Mouse (Mus musculus): Measurements from ENCODE around the gene Pcdh15. TPM values are rescaled to one million over a fixed set of nuclear protein-coding genes. Genes with fewer than 3 reads are reported as not detected.

Pcdh15 gene
- polyA plus RNA-seq, 1 experiment from 2014 or later = 0.62 TPM

DNA sequence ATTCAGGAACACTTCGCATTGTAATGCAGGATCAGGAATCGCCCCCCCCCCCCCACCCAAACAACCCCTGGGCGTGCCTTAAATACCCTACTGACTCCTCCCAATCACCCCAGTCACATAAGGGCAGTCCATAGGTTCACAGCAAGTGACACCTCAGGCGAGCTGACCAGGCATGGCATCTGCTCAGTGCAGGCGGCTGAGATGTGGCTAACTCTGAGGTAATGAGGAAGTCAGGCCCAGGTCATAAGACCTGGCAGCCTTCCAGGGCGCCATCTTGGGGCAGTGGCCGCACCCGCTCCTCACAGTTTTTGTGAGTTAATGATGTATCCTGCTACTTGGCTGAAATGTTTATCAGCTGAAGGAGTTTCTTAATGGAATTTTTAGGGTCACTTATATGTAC, 713.2 kb downstream of the Pcdh15 start:
- H3K4me1 ChIP-seq (ENCODE audit: control insufficient read depth, insufficient read depth, low read length) = no peaks in the 10 kb centered on the region
- no peak overlapping the region for H3K4me2 ChIP-seq (replicated peaks; ENCODE audit: low read depth, low read length)
- no peaks in the 10 kb centered on the region for H3K9me3 ChIP-seq (ENCODE audit: control insufficient read depth, low read length)
- no peak overlapping the region for H3K4me3 ChIP-seq (ENCODE audit: low read length)
- H3K27ac ChIP-seq (ENCODE audit: low read depth, low read length) = no peak overlapping the region
- WGBS = 80% methylated on average over 8 of the region's 8 CpGs
- H3K27me3 ChIP-seq (ENCODE audit: control insufficient read depth, insufficient read depth, low read length) = no peaks in the 10 kb centered on the region
- ATAC-seq (ENCODE audit: low FRiP score, low TSS enrichment) = no peak
- no peak overlapping the region for H3K9ac ChIP-seq (ENCODE audit: low read depth, low read length)
- no peaks in the 10 kb centered on the region for H3K36me3 ChIP-seq (ENCODE audit: control insufficient read depth, insufficient read depth, low read length)

DNA sequence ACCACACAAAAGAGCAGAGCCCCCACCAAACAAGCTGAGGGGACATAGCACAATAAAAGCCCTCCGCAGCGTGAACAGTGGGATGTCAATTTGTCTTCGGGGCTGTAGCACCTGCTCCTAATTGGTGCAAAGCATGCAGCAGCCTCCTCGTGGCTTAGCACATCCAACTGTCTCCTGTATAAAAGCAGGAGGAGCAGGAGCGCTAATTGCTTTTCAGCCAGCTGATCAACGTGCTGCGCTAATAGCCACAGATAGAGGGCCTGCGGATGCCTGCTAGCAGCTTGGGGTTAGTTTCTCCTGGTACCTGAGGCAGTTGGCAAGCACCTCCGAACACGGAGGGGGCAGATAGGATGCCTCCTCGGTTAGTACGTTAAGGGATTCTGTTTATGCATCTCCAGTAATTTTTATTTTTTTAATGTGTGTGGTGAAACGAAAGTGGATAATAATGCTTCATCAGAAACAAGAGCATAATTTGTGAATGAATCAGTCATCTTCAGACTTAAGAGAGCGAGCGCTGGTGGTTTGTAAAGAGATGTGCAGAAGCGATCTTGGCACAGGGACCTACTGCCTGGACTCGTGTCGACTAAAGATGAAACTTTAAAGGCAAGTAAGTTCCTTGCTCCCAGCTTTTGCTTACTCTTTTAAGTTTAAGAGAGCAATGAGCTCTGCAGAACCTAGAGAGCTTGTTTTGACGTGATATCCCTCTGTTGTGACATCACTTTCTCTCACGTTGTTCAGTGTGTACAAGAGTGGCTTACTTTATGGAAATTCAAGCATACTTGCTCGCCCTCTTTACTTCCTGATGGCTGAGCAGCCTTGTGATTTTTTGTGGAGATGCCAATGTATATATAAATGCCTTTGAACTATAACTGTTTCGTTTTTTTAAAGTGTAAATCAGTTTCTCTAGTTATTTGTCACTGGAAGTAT, 722.8 kb downstream of the Pcdh15 start:
- Histone ChIP-seq H3K27me3 (ENCODE audit: control insufficient read depth, insufficient read depth, low read length) (no peaks in the 10 kb centered on the region; the same call in 1 of the 2 replicates), H3K9me3 (ENCODE audit: control insufficient read depth, low read length) (no peaks in the 10 kb centered on the region), H3K4me3 (ENCODE audit: low read length) (no peak overlapping the region), H3K4me1 (ENCODE audit: control insufficient read depth, insufficient read depth, low read length) (no peaks in the 10 kb centered on the region), H3K36me3 (ENCODE audit: control insufficient read depth, insufficient read depth, low read length) (no peaks in the 10 kb centered on the region), H3K27ac (ENCODE audit: low read depth, low read length) (no peak overlapping the region), H3K4me2 (replicated peaks; ENCODE audit: low read depth, low read length) (no peak overlapping the region), H3K9ac (ENCODE audit: low read depth, low read length) (no peak overlapping the region)
- no peak for ATAC-seq (ENCODE audit: low FRiP score, low TSS enrichment)
- 42% methylated on average over 22 of the region's 22 CpGs for WGBS

DNA sequence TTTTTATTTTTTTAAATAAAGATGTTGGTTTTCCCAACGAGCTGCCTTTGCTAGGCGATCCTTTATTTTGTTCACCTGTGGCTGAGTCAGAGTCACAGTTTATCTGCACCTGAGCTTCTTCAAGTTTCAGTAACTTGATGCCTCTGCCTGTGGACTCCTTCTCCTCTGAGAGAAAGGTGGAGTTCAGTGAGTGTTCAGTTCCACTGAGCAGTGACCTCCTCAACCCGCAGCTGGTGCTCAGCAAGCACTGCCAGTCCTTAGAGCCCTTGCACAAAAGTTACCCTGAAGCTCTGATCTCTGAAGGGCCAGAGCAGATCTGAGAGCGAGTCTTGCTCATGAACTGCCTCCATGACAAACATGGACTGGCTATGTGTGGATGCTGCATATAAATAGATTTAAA, 724.1 kb downstream of the Pcdh15 start:
- ATAC-seq (ENCODE audit: low FRiP score, low TSS enrichment) = peak; percentile 66; the same call in 1 of the 2 replicates
- H3K9me3 ChIP-seq (ENCODE audit: control insufficient read depth, low read length) = no peaks in the 10 kb centered on the region
- 46% methylated on average over 4 of the region's 4 CpGs for WGBS

DNA sequence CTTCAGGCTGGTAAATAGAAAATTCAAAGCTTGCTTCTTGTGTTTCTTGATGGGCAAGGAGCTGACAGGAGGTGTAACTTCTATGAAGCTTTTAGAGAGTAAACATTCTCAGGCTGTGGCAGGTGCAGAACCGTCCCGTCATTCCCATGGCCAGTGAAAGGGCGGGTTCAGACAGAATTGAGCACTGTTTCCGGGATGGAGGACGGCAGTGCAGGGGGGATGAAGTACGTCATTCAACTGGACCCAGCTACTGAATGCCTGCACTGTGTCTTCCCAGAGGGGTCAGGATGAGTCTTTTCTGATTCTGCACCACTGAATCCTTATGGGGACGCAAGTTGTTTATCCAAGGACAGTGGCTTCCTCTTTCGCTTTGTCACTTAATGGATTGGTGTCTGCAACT, 727.2 kb downstream of the Pcdh15 start:
- Histone ChIP-seq H3K9me3 (ENCODE audit: control insufficient read depth, low read length) (no peaks in the 10 kb centered on the region), H3K27ac (ENCODE audit: low read depth, low read length) (no peak overlapping the region), H3K36me3 (ENCODE audit: control insufficient read depth, insufficient read depth, low read length) (no peaks in the 10 kb centered on the region), H3K4me3 (ENCODE audit: low read length) (no peak overlapping the region), H3K9ac (ENCODE audit: low read depth, low read length) (no peak overlapping the region), H3K4me2 (replicated peaks; ENCODE audit: low read depth, low read length) (no peak overlapping the region), H3K4me1 (ENCODE audit: control insufficient read depth, insufficient read depth, low read length) (no peaks in the 10 kb centered on the region), H3K27me3 (ENCODE audit: control insufficient read depth, insufficient read depth, low read length) (no peaks in the 10 kb centered on the region; the same call in 1 of the 2 replicates)
- WGBS = 67% methylated on average over 8 of the region's 8 CpGs
- no peak for ATAC-seq (ENCODE audit: low FRiP score, low TSS enrichment)

More for the DNA sequence above, 724.1 kb downstream of the Pcdh15 start:
- H3K27me3 ChIP-seq (ENCODE audit: control insufficient read depth, insufficient read depth, low read length) = no peaks in the 10 kb centered on the region; the same call in 1 of the 2 replicates
- no peak overlapping the region for H3K4me2 ChIP-seq (replicated peaks; ENCODE audit: low read depth, low read length)
- no peak overlapping the region for H3K4me3 ChIP-seq (ENCODE audit: low read length)
- no peak overlapping the region for H3K27ac ChIP-seq (ENCODE audit: low read depth, low read length)
- H3K4me1 ChIP-seq (ENCODE audit: control insufficient read depth, insufficient read depth, low read length) = no peaks in the 10 kb centered on the region
- H3K36me3 ChIP-seq (ENCODE audit: control insufficient read depth, insufficient read depth, low read length) = no peaks in the 10 kb centered on the region
- no peak overlapping the region for H3K9ac ChIP-seq (ENCODE audit: low read depth, low read length)

DNA sequence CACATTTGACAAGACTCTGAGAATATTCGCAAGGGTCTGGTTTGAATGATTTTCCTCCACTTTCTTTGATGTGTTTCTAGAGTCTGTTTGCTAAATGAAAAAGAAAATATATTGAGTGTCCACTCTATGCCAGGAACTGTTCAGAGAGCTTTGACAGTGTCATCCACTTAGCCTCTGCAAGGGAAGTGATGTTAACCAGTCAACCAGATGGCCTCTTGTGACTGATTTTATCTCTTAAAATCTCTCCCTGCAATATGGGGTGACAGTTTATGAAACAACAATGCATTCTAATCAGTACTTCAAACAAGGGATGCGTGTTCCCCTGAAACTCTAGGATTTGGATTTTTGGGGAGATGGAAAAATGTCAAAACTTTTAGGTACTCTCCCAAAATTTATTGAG, 729.6 kb downstream of the Pcdh15 start:
- no peak overlapping the region for H3K9ac ChIP-seq (ENCODE audit: low read depth, low read length)
- 79% methylated on average over 2 of the region's 2 CpGs for whole genome bisulfite sequencing
- no peak overlapping the region for H3K27ac ChIP-seq (ENCODE audit: low read depth, low read length)
- H3K27me3 ChIP-seq (ENCODE audit: control insufficient read depth, insufficient read depth, low read length) = no peaks in the 10 kb centered on the region
- H3K4me1 ChIP-seq (ENCODE audit: control insufficient read depth, insufficient read depth, low read length) = no peaks in the 10 kb centered on the region
- H3K36me3 ChIP-seq (ENCODE audit: control insufficient read depth, insufficient read depth, low read length) = no peaks in the 10 kb centered on the region
- H3K4me2 ChIP-seq (replicated peaks; ENCODE audit: low read depth, low read length) = no peak overlapping the region
- H3K9me3 ChIP-seq (ENCODE audit: control insufficient read depth, low read length) = no peaks in the 10 kb centered on the region
- H3K4me3 ChIP-seq (ENCODE audit: low read length) = no peak overlapping the region
- ATAC-seq (ENCODE audit: low FRiP score, low TSS enrichment) = no peak

DNA sequence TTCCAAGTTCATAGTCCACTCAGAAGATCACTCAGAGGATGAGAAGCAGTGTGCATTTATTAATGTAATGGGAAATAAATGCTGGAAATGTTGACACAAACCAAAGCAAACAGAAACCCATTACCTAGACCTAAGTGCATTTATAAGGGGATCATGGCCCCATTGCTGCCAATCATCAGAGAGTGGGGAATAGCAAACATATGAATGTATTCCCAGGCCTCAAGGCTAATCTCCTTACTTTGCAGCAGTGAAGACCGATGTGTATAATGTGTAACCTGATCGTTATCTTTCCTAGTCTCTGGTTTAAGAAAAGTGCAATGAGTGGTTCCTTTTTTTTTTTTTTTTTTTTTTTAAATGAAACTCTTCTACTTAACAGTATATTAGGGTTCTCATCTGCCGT, 745.9 kb downstream of the Pcdh15 start:
- H3K36me3 ChIP-seq (ENCODE audit: control insufficient read depth, insufficient read depth, low read length) = no peaks in the 10 kb centered on the region

DNA sequence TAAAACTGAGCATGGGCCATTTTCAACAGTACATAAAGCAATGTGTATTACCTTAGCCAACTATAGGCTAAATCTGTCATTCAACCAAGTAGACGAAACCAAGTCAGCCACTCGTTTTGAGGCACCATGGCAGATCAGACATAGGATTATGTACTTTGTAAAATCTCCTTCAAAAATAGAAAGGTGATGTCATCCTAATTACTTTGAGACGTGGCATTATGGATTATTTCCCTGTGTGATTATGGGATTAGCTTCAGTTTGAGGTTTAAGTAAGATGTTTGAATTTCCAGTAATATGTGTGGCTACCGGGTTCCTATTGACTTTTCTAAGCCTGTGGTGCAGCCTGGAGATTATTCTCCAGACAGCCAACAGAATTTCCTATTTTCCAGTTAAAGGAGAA, 763.0 kb downstream of the Pcdh15 start:
- 81% methylated on average over 4 of the region's 4 CpGs for WGBS
- Histone ChIP-seq H3K4me3 (ENCODE audit: low read length) (no peak overlapping the region), H3K27me3 (ENCODE audit: control insufficient read depth, insufficient read depth, low read length) (no peaks in the 10 kb centered on the region), H3K4me2 (replicated peaks; ENCODE audit: low read depth, low read length) (no peak overlapping the region), H3K9ac (ENCODE audit: low read depth, low read length) (no peak overlapping the region), H3K36me3 (ENCODE audit: control insufficient read depth, insufficient read depth, low read length) (no peaks in the 10 kb centered on the region), H3K27ac (ENCODE audit: low read depth, low read length) (no peak overlapping the region), H3K4me1 (ENCODE audit: control insufficient read depth, insufficient read depth, low read length) (no peaks in the 10 kb centered on the region), H3K9me3 (ENCODE audit: control insufficient read depth, low read length) (no peaks in the 10 kb centered on the region)
- no peak for ATAC-seq (ENCODE audit: low FRiP score, low TSS enrichment)

More for the DNA sequence above, 745.9 kb downstream of the Pcdh15 start:
- 84% methylated on average over 3 of the region's 3 CpGs for WGBS
- ATAC-seq (ENCODE audit: low FRiP score, low TSS enrichment) = no peak
- H3K27ac ChIP-seq (ENCODE audit: low read depth, low read length) = no peak overlapping the region
- H3K4me3 ChIP-seq (ENCODE audit: low read length) = no peak overlapping the region
- H3K9ac ChIP-seq (ENCODE audit: low read depth, low read length) = no peak overlapping the region
- no peaks in the 10 kb centered on the region for H3K4me1 ChIP-seq (ENCODE audit: control insufficient read depth, insufficient read depth, low read length)
- no peaks in the 10 kb centered on the region for H3K27me3 ChIP-seq (ENCODE audit: control insufficient read depth, insufficient read depth, low read length)
- no peak overlapping the region for H3K4me2 ChIP-seq (replicated peaks; ENCODE audit: low read depth, low read length)
- no peaks in the 10 kb centered on the region for H3K9me3 ChIP-seq (ENCODE audit: control insufficient read depth, low read length)

DNA sequence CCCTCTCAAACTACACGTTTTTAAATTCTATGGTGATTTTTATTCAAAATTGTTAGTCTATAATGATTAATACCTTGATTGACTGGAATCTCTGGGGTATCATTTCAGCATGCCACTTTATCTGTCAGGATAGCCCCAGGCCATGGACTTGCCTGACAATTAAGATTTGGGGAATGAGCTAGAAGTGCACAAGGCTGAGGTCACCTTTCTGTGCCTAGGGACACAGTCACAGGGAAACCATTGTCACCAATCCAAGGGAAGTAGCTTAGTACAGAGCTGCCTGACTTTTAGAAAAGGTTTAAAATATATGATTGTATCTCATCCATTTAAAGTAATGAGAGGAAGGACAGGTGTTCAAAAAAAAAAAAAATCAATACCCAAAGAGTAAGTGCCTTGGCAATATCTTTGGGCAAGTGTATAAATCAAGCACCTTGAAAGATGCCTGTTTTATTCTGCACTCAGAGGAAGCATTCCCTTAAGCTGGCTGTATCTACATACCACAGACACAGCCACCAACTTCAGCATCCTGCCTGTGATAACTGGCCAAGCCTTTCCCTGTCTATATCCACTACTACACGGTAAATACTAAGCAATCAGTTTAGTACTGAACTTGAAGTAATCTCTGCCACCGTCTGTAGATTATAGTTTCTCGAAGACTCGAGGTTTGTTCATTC, 779.0 kb downstream of the Pcdh15 start:
- H3K36me3 ChIP-seq (ENCODE audit: control insufficient read depth, insufficient read depth, low read length) = no peaks in the 10 kb centered on the region
- H3K27ac ChIP-seq (ENCODE audit: low read depth, low read length) = no peak overlapping the region
- H3K9ac ChIP-seq (ENCODE audit: low read depth, low read length) = no peak overlapping the region
- no peaks in the 10 kb centered on the region for H3K9me3 ChIP-seq (ENCODE audit: control insufficient read depth, low read length)
- no peaks in the 10 kb centered on the region for H3K27me3 ChIP-seq (ENCODE audit: control insufficient read depth, insufficient read depth, low read length)
- no peak overlapping the region for H3K4me2 ChIP-seq (replicated peaks; ENCODE audit: low read depth, low read length)
- WGBS = 41% methylated on average over 5 of the region's 5 CpGs
- ATAC-seq (ENCODE audit: low FRiP score, low TSS enrichment) = 0 out of 2 replicates have a peak, but pooled peaks have one; percentile 16
- no peaks in the 10 kb centered on the region for H3K4me1 ChIP-seq (ENCODE audit: control insufficient read depth, insufficient read depth, low read length)
- no peak overlapping the region for H3K4me3 ChIP-seq (ENCODE audit: low read length)

DNA sequence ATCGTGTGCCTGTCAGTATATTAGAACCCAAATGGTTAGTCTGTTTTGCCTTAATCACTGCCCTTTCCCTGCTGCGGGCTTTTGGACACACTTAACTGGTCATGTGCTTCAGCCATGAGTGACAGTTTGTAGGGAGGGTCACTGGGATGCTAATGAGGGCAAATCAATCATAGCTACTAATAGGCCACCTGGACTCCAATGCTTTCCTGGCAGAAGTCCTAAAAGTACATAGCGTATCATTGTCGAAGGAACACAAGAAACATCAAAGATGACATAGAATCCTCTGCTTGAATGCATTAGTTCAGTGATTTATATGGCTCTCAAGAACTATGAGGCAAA, 779.6 kb downstream of the Pcdh15 start:
- Histone ChIP-seq H3K4me2 (replicated peaks; ENCODE audit: low read depth, low read length) (no peak overlapping the region), H3K36me3 (ENCODE audit: control insufficient read depth, insufficient read depth, low read length) (no peaks in the 10 kb centered on the region), H3K4me3 (ENCODE audit: low read length) (no peak overlapping the region), H3K9me3 (ENCODE audit: control insufficient read depth, low read length) (no peaks in the 10 kb centered on the region), H3K9ac (ENCODE audit: low read depth, low read length) (no peak overlapping the region), H3K27ac (ENCODE audit: low read depth, low read length) (no peak overlapping the region), H3K27me3 (ENCODE audit: control insufficient read depth, insufficient read depth, low read length) (no peaks in the 10 kb centered on the region), H3K4me1 (ENCODE audit: control insufficient read depth, insufficient read depth, low read length) (no peaks in the 10 kb centered on the region)
- peak; percentile 82 for ATAC-seq (ENCODE audit: low FRiP score, low TSS enrichment)
- WGBS = 23% methylated on average over 4 of the region's 4 CpGs
